Mouse (Mus musculus) CD8-positive naive resting alpha-beta T cell, adult 57 days (primary cell): ENCODE results near the gene Evi2a. TPM values are rescaled to one million over a fixed set of nuclear protein-coding genes. Genes with fewer than 3 reads are reported as not detected.

Experiments
- total RNA-seq: library from RNA; stranded (reverse); gene quantifications from one replicate; pipeline ENCODE4 v1.2.4, GENCODE M21; 2023

Evi2a gene
- total RNA-seq: 23.2 TPM

GRCm38 (mm10) chr11:79530333-79530761, at the start of gene Evi2a, which contains the start of gene Evi2:
Gene Evi2a (minus strand): TSS chr11:79530609.
Gene Evi2 (minus strand): TSS chr11:79530589.

GRCm38 (mm10) chr11:79523560-79524309, 6.7 kb downstream of the Evi2a start, which contains the start of gene Evi2b:
Gene Evi2b (minus strand): TSS chr11:79523762.

GRCm38 (mm10) chr11:79503845-79504244, 26.6 kb downstream of the Evi2a start, which contains the start of gene Omg:
Gene Omg (minus strand): TSS chr11:79504084.

Other genes with a start within 250 kb of the Evi2a start
- 1.5 TPM for gene Gm9964, start 233.7 kb downstream of the Evi2a start, total RNA-seq
- 19.4 TPM for gene Nf1, start 190.9 kb downstream of the Evi2a start, total RNA-seq
- gene Omg, start 26.5 kb downstream of the Evi2a start, total RNA-seq: 0.37 TPM
- gene Evi2b, start 6.8 kb downstream of the Evi2a start, total RNA-seq: 98.3 TPM
- gene Evi2, start within 50 bp of the Evi2a start, total RNA-seq: 4.6 TPM
- 29.0 TPM for gene Rab11fip4, start 60.6 kb upstream of the Evi2a start, total RNA-seq